Comparison of ENCODE assay signal across 8 mouse cellular contexts in genomic region chr17:5493809-5494208, GRCm38 (mm10). TPM values are rescaled to one million over a fixed set of nuclear protein-coding genes. Genes with fewer than 3 reads are reported as not detected.
A peak's percentile ranks its signal among the peaks of the same experiment; 100 is the strongest.
DNase-seq lines count a peak whose midpoint lies in the region; ATAC-seq and TF ChIP-seq lines count a peak whose summit lies in the region.

No protein-coding gene starts in this region.

- H3K4me3 ChIP-seq in testis, adult 2 months (ENCODE audit: control insufficient read depth, low read depth, low read length), result peak overlapping the region; percentile 77
- peak overlapping the region; percentile 75 for H3K4me3 ChIP-seq in forebrain, embryonic 16.5 days (replicated peaks; ENCODE audit: low read length)
- H3K4me3 ChIP-seq in midbrain, embryonic 16.5 days (ENCODE audit: low read depth, low read length), result peak overlapping the region; percentile 80

- ATAC-seq in forebrain, embryonic 16.5 days, result no peak
- no peak for ATAC-seq in midbrain, embryonic 16.5 days
- ATAC-seq in inflammation-experienced regulatory T-cells, adult 6 months, result no peak

- WGBS in forebrain, embryonic 16.5 days, result 29% methylated on average over 4 of the region's 4 CpGs
- WGBS in midbrain, embryonic 16.5 days, result 19% methylated on average over 4 of the region's 4 CpGs

- H3K4me2 ChIP-seq in forebrain, embryonic 16.5 days (ENCODE audit: low read length), result peak overlapping the region; percentile 75
- H3K4me2 ChIP-seq in midbrain, embryonic 16.5 days (ENCODE audit: low read length), result peak overlapping the region; percentile 71

- H3K4me1 ChIP-seq in testis, adult 2 months (ENCODE audit: control insufficient read depth, insufficient read depth, low read length), result peaks cover 11% of the 10 kb centered on the region
- peaks cover 23% of the 10 kb centered on the region for H3K4me1 ChIP-seq in forebrain, embryonic 16.5 days (replicated peaks; ENCODE audit: control insufficient read depth, insufficient read depth, low read length)
- H3K4me1 ChIP-seq in midbrain, embryonic 16.5 days (ENCODE audit: control insufficient read depth, insufficient read depth, low read length), result peaks cover 20% of the 10 kb centered on the region

- H3K9ac ChIP-seq in forebrain, embryonic 16.5 days (replicated peaks; ENCODE audit: low read depth, low read length), result peak overlapping the region; percentile 80
- H3K9ac ChIP-seq in midbrain, embryonic 16.5 days (ENCODE audit: low read depth, low read length), result peak overlapping the region; percentile 80

- H3K9me3 ChIP-seq in forebrain, embryonic 16.5 days (ENCODE audit: control insufficient read depth, low read length), result no peaks in the 10 kb centered on the region
- no peaks in the 10 kb centered on the region for H3K9me3 ChIP-seq in midbrain, embryonic 16.5 days (replicated peaks; ENCODE audit: control insufficient read depth, low read length, poor library complexity, severe bottlenecking)

- H3K36me3 ChIP-seq in testis, adult 2 months (ENCODE audit: control insufficient read depth, insufficient read depth, low read length), result no peaks in the 10 kb centered on the region
- H3K36me3 ChIP-seq in forebrain, embryonic 16.5 days (ENCODE audit: control insufficient read depth, insufficient read depth), result no peaks in the 10 kb centered on the region
- H3K36me3 ChIP-seq in midbrain, embryonic 16.5 days (ENCODE audit: control insufficient read depth, insufficient read depth, low read length), result no peaks in the 10 kb centered on the region

- H3K27me3 ChIP-seq in testis, adult 2 months (ENCODE audit: control insufficient read depth, insufficient read depth, low read length), result no peaks in the 10 kb centered on the region
- H3K27me3 ChIP-seq in forebrain, embryonic 16.5 days (replicated peaks; ENCODE audit: control insufficient read depth, insufficient read depth, low read length), result 0 out of 2 replicates have a peak, but pooled peaks cover 3% of the 10 kb centered on the region
- H3K27me3 ChIP-seq in midbrain, embryonic 16.5 days (ENCODE audit: control insufficient read depth, insufficient read depth, low read depth, low read length), result no peaks in the 10 kb centered on the region

- TF ChIP-seq CTCF in testis, adult 2 months (IDR thresholded peaks at IDR 0.05; ENCODE audit: control insufficient read depth, insufficient read depth, insufficient replicate concordance, low read depth, low read length), result no peak

- H3K27ac ChIP-seq in testis, adult 2 months (ENCODE audit: control insufficient read depth, insufficient read depth, low read depth, low read length), result no peak overlapping the region
- H3K27ac ChIP-seq in forebrain, embryonic 16.5 days (ENCODE audit: low read length), result no peak overlapping the region
- no peak overlapping the region for H3K27ac ChIP-seq in midbrain, embryonic 16.5 days (ENCODE audit: low read length)

- DNase-seq in testis, postnatal 10 days (ENCODE audit: low spot score), result no peak
- peak; percentile 14 for DNase-seq in kidney, postnatal 14 days
- no peak for DNase-seq in left cerebral cortex, adult 9 months (ENCODE audit: low spot score in 2 of 2)
- DNase-seq in layer of hippocampus, adult 18-20 months (ENCODE audit: low spot score in 2 of 2), result no peak

- TF ChIP-seq POLR2A in testis, adult 2 months (IDR thresholded peaks at IDR 0.05; ENCODE audit: control insufficient read depth, low read depth, low read length), result no peak

RNA-seq across cellular contexts. Expression of gene Zdhhc14, which starts 1.5 kb away (rescaled TPM):
- 3.3 and 3.9 TPM in 2 replicates for polyA plus RNA-seq in testis, adult 2 months (2012; rRNA removed)
- polyA plus RNA-seq in forebrain, embryonic 16.5 days (2015; fragmentation: Nextera tagmentation; extraction: Ambion mirVana), result 6.6 and 8.1 TPM in 2 replicates
- 9.0 and 9.4 TPM in 2 replicates for polyA plus RNA-seq in midbrain, embryonic 16.5 days (2015; fragmentation: Nextera tagmentation; extraction: Ambion mirVana)
- polyA plus RNA-seq in inflammation-experienced regulatory T-cells, adult 6 months (2017; shearing (Covaris generic)), result under 1 TPM in 2 of 3 experiments, not detected in 1; 0.21 to 0.36 TPM
- 10 to 100 TPM; 44.7 to 49.7 TPM for total RNA-seq in layer of hippocampus, adult 18-20 months (2021)

RNA-seq across cellular contexts. Expression of gene Tmem242, which starts 53.8 kb away (rescaled TPM):
- polyA plus RNA-seq in testis, adult 2 months (2012; rRNA removed), result 12.1 and 13.4 TPM in 2 replicates
- 93.1 and 97.6 TPM in 2 replicates for polyA plus RNA-seq in forebrain, embryonic 16.5 days (2015; fragmentation: Nextera tagmentation; extraction: Ambion mirVana)
- 96.3 and 109 TPM in 2 replicates for polyA plus RNA-seq in midbrain, embryonic 16.5 days (2015; fragmentation: Nextera tagmentation; extraction: Ambion mirVana)
- 10 to 100 TPM; 73.0 to 74.1 (median 73.9) TPM for polyA plus RNA-seq in inflammation-experienced regulatory T-cells, adult 6 months (2017; shearing (Covaris generic))
- 10 to 100 TPM; 77.4 to 80.8 TPM for total RNA-seq in layer of hippocampus, adult 18-20 months (2021)
